Mouse (Mus musculus) stomach, embryonic 15.5 days (tissue): ENCODE measurements at regions not wholly inside any gene's neighbourhood (a gene's known extent, or its start where the extent isn't known, plus 50 kb on each side); places are given as distances from the start of the nearest gene placed in this dataset.

Experiments used
- ATAC-seq: fragments of 200-750 bp; cut with Nextera tagmentation; 2 replicates; pipeline ENCODE4 v1.8.0; 2017; ENCODE audit warnings: low read depth, moderate number of reproducible peaks, moderate TSS enrichment; ENCODE audit not compliant: insufficient read depth, low FRiP score
- H3K27ac ChIP-seq: fragments of 300-500 bp; sonication (generic); 2 replicates; pipeline ENCODE4 v1.5.1; 2015; ENCODE audit warnings: mild to moderate bottlenecking, inconsistent platforms
- H3K27me3 ChIP-seq: fragments of 300-500 bp; sonication (generic); replicated peaks from 2 replicates; pipeline ENCODE4 v1.6.1; 2015; ENCODE audit warnings: inconsistent platforms
- H3K36me3 ChIP-seq: fragments of 300-500 bp; sonication (generic); 2 replicates; pipeline ENCODE4 v1.6.1; 2015; ENCODE audit warnings: inconsistent platforms
- H3K4me1 ChIP-seq: fragments of 300-500 bp; sonication (generic); 2 replicates; pipeline ENCODE4 v1.6.1; 2015; ENCODE audit warnings: inconsistent platforms
- H3K4me2 ChIP-seq: fragments of 300-500 bp; sonication (generic); 2 replicates; pipeline ENCODE4 v1.6.1; 2015; ENCODE audit warnings: mild to moderate bottlenecking, inconsistent platforms
- H3K4me3 ChIP-seq: fragments of 300-500 bp; sonication (generic); replicated peaks from 2 replicates; pipeline ENCODE4 v1.5.1; 2015; ENCODE audit warnings: inconsistent platforms
- H3K9ac ChIP-seq: fragments of 300-500 bp; sonication (generic); 2 replicates; pipeline ENCODE4 v1.6.1; 2015; ENCODE audit warnings: inconsistent platforms
- H3K9me3 ChIP-seq: fragments of 300-500 bp; sonication (generic); 2 replicates; pipeline ENCODE4 v1.6.1; 2016; ENCODE audit warnings: inconsistent platforms
- WGBS: fragments of 180-500 bp; shearing (Covaris S2); methylation state at CpG from one replicate; pipeline ENCODE4 v1.1.7; 2015; 5-methylcytosine and 5-hydroxymethylcytosine counted together

DNA sequence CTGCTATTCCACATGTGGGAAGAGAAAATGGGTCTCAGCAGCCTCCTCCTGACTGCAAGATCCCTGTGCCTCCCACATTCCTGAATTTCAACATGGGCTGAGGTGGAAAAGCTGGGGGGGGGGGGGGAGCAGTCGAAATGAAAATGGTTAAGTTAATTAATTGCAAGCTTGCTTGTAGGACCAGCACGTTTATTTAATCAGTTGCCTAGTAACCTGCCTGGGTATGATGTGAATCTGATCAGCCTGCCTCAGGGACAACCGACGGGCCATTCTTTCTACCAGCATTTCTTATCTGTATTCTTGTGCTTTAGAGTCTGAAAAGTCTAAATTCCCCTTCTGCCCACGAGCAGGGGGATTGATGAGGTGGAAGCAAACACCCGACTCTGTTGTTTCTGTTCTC, 569.9 kb upstream of the Nox3 start:
- no peaks in the 10 kb centered on the region for H3K27me3 ChIP-seq
- no peaks in the 10 kb centered on the region for H3K36me3 ChIP-seq
- H3K4me2 ChIP-seq, result 0 out of 2 replicates have a peak overlapping the region, but pooled peaks have one; percentile 25
- H3K4me1 ChIP-seq, result no peaks in the 10 kb centered on the region
- no peaks in the 10 kb centered on the region for H3K9me3 ChIP-seq
- H3K27ac ChIP-seq, result no peak overlapping the region
- no peak overlapping the region for H3K4me3 ChIP-seq
- 12% methylated on average over 6 of the region's 6 CpGs for WGBS
- no peak overlapping the region for H3K9ac ChIP-seq
- ATAC-seq, result no peak

DNA sequence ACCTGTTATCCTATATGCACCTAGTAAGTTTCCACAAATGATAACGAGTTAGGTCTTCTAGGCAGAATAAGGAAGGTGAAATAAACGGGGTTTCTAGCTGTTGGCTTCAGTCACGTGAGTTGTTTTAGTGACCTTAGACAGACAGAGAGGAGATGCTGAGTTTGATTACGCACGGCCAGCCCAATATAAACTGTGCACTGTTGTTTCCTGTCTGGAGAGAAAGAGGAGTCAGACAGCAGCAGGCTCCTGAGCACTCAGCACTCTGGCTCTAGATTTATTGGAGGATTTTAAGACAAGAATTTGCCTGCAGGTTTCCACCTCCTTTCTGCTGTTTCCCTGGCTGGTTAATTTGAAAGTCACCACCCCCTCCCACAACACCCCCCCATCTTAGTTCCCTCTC, 570.4 kb upstream of the Nox3 start:
- Histone ChIP-seq H3K4me1 (no peaks in the 10 kb centered on the region), H3K36me3 (no peaks in the 10 kb centered on the region), H3K9ac (no peak overlapping the region), H3K9me3 (no peaks in the 10 kb centered on the region), H3K4me2 (0 out of 2 replicates have a peak overlapping the region, but pooled peaks have one; percentile 25), H3K4me3 (no peak overlapping the region), H3K27ac (no peak overlapping the region), H3K27me3 (no peaks in the 10 kb centered on the region)
- ATAC-seq, result no peak
- WGBS, result 6% methylated on average over 5 of the region's 5 CpGs

DNA sequence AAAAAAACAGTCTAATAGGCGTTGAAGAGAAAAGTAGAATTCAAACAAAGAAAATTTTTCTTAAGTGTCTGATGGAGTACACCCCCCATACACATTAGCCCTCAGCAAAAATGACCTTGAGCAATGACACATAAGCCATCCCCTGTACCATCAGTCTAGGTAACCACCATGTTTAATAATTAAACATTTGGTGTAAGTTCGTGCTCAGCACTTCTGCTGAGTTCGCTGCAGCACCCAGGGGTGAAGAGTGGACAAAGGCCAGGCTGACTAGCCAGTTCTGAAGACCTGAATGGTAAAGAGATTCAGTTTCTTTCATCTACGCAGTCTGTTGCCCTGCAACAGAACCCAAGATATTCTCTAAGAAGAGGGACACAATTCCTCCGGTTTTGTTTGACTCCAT, 572.3 kb upstream of the Nox3 start:
- H3K4me3 ChIP-seq, result no peak overlapping the region
- H3K27ac ChIP-seq, result no peak overlapping the region

DNA sequence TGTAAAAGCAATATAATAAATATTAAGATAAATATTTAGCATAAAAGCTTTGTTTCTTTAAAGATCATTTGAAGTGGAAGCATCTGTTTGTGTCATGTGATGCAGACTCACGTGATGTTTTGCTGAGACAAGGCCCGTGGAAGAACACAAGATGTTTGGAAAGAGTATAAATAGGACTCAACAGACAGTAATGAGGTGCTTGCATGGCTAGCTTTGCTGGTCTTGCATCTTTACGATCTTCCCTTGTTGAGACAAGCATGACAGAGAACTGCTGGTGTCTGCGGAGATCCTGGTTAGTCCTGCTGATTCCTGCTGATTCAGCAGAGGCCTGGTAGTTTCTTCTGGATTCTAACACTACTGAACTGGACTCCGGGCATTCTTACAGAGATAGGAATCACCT, 576.4 kb upstream of the Nox3 start:
- 68% methylated on average over 5 of the region's 5 CpGs for WGBS
- no peak for ATAC-seq

More for the DNA sequence above, 572.3 kb upstream of the Nox3 start:
- Histone ChIP-seq H3K4me2 (no peak overlapping the region), H3K9ac (no peak overlapping the region), H3K9me3 (no peaks in the 10 kb centered on the region), H3K4me1 (no peaks in the 10 kb centered on the region), H3K36me3 (no peaks in the 10 kb centered on the region), H3K27me3 (no peaks in the 10 kb centered on the region)
- no peak for ATAC-seq
- 60% methylated on average over 5 of the region's 5 CpGs for WGBS

DNA sequence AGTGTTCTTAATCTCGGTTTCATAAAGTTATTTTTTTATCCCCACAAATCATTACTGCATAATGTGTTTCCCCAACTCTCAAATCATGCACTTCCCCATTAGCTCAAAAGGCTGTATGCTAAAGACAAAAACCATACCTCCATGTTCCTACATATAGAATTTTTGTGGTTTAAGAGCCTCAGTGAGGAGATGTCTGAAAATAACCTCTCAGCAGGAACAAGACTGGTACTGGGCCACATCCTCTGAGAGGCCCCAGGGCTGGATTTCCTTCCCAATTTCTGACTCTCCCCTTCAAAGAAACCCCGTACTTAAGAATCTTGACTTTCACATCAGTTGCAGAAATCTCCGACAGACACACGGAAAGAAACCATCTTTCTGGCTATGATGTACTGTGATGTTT, 580.7 kb upstream of the Nox3 start:
- H3K4me3 ChIP-seq, result no peak overlapping the region
- H3K27me3 ChIP-seq, result no peaks in the 10 kb centered on the region
- no peak overlapping the region for H3K4me2 ChIP-seq
- H3K27ac ChIP-seq, result no peak overlapping the region
- 59% methylated on average over 4 of the region's 4 CpGs for WGBS
- H3K4me1 ChIP-seq, result 0 out of 2 replicates have a peak, but pooled peaks cover 3% of the 10 kb centered on the region
- H3K9me3 ChIP-seq, result no peaks in the 10 kb centered on the region
- ATAC-seq, result no peak
- H3K36me3 ChIP-seq, result no peaks in the 10 kb centered on the region
- H3K9ac ChIP-seq, result no peak overlapping the region

More for the DNA sequence above, 576.4 kb upstream of the Nox3 start:
- H3K27me3 ChIP-seq, result no peaks in the 10 kb centered on the region
- no peaks in the 10 kb centered on the region for H3K9me3 ChIP-seq
- no peaks in the 10 kb centered on the region for H3K36me3 ChIP-seq
- no peak overlapping the region for H3K27ac ChIP-seq
- H3K4me3 ChIP-seq, result no peak overlapping the region
- no peaks in the 10 kb centered on the region for H3K4me1 ChIP-seq
- H3K4me2 ChIP-seq, result no peak overlapping the region
- H3K9ac ChIP-seq, result no peak overlapping the region

DNA sequence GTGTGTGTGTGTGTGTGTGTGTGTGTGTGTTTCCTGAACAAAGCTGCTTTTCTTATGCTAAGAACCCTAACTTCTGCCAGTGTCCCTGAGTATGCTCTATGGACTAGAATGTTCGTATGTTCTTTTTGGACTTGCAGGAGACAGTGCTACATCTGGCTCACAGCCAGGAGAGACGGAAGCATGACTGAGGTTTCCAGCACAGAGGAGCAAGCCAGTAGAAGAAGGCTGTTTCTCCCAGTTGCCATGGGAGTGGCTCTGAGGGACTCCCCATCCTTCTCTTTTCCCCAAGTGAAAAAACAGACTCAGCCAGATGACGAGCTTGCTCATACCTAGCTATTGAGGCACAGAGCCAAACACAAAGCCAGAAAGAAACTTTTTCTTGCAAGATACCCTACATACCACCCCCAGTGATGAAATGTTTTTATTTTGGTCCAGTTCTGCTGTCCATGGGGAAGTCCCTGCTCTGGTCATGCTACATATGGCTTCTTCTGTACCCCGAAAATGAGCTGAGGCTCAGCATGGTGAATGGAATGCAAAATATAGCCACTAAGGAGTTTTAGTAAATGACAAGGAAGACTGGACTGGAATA, 582.3 kb upstream of the Nox3 start:
- H3K36me3 ChIP-seq, result no peaks in the 10 kb centered on the region
- ATAC-seq, result no peak
- no peaks in the 10 kb centered on the region for H3K9me3 ChIP-seq
- WGBS, result 46% methylated on average over 4 of the region's 4 CpGs
- H3K4me3 ChIP-seq, result no peak overlapping the region
- H3K4me1 ChIP-seq, result 0 out of 2 replicates have a peak, but pooled peaks cover 3% of the 10 kb centered on the region
- no peaks in the 10 kb centered on the region for H3K27me3 ChIP-seq
- no peak overlapping the region for H3K27ac ChIP-seq
- H3K9ac ChIP-seq, result no peak overlapping the region
- no peak overlapping the region for H3K4me2 ChIP-seq

DNA sequence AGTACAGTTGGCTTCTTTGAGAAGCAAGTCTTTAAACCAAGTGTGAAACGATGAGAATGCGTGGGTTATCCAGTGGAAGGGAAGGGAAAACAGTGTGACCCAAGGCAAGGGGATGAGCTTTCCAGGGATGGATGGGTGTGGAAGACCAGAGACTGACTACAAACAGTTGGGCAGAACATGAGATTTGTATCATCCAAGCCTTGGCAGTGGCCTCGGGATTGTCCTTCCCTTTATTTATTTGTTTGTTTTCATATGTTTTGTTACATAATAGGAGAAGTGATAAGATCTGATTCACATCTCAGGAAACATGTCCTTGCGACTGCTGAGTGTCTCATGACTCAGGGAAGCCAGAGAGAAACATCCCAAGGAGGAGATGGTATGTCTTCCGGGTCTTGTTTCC, 585.4 kb upstream of the Nox3 start:
- Histone ChIP-seq H3K36me3 (no peaks in the 10 kb centered on the region), H3K4me1 (0 out of 2 replicates have a peak, but pooled peaks cover 3% of the 10 kb centered on the region), H3K9ac (no peak overlapping the region), H3K27me3 (no peaks in the 10 kb centered on the region), H3K4me2 (no peak overlapping the region), H3K27ac (no peak overlapping the region), H3K9me3 (no peaks in the 10 kb centered on the region), H3K4me3 (no peak overlapping the region)
- no peak for ATAC-seq
- WGBS, result 81% methylated on average over 5 of the region's 5 CpGs

DNA sequence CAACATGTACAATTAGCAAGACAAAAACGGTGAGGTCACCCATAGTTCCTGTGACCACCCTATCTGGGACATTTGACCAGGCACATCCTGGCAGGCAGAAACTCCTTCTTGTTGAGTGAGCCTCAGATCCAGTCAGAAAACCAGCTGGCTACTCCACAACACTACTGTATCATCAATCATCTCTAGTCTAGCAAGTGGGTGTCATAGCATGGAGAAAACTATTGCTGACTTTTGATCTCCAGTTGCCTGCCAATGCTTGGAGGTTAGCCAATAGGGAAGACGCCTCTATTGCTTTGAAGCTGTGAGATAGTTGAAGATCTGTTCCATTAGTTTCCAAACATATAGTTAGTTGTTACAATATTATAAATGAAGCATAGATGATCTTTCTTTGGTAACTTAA, 595.4 kb upstream of the Nox3 start:
- no peaks in the 10 kb centered on the region for H3K27me3 ChIP-seq
- 68% methylated on average over 2 of the region's 2 CpGs for WGBS

DNA sequence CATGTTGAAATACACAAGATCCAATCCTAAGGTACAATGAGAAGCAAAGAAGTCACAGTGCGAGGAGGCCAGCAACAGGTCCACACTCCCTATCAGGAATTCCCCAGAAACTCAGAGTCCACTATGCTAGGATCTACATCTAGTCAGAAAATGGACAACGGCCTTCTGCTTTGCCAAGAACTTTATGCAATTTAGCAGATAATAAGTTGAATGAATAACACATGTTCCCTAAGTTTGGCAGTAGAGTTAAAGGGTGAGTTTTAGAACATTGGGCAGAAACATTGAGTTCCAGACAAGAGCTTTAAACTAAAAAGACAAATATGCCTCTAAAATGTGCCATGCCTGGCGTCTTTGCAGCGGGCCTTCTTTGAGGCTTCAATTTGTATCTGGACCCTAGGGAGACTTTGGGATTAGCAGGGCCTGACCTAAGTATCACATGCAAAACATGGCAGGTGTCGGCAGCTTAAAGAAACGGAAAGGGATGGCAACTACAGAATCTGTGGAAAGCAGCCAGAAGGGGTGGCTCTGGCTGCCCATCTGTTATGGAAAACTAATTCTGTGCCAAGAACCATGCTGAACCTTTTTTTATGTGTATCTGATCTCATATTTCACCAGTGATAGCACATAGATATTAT, 600.6 kb upstream of the Nox3 start:
- Histone ChIP-seq H3K27ac (no peak overlapping the region), H3K36me3 (no peaks in the 10 kb centered on the region), H3K9ac (no peak overlapping the region), H3K4me1 (no peaks in the 10 kb centered on the region), H3K4me3 (no peak overlapping the region), H3K9me3 (no peaks in the 10 kb centered on the region), H3K4me2 (no peak overlapping the region), H3K27me3 (no peaks in the 10 kb centered on the region)
- WGBS, result 69% methylated on average over 6 of the region's 6 CpGs
- no peak for ATAC-seq

More for the DNA sequence above, 595.4 kb upstream of the Nox3 start:
- no peak overlapping the region for H3K27ac ChIP-seq
- no peak overlapping the region for H3K4me2 ChIP-seq
- H3K4me1 ChIP-seq, result no peaks in the 10 kb centered on the region
- H3K36me3 ChIP-seq, result no peaks in the 10 kb centered on the region
- no peak overlapping the region for H3K4me3 ChIP-seq
- no peak overlapping the region for H3K9ac ChIP-seq
- ATAC-seq, result no peak
- H3K9me3 ChIP-seq, result no peaks in the 10 kb centered on the region

DNA sequence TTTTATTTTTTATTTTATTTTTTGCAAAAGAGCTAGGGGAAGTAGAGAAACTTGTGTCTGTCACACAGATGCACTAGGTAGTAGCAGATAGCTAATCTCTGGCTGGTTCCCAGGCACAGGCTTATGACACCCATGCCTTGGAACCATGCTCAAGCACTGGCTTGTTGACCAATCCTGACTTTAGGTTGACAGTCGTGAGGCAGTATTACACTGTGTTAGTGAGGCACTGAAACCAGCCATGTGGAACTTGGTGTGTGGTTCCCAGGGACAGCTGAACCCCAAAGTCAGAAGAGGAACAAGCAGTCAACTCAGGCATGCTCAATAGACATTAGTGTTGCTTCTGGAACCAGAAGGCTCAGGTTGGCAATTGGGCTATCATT, 601.1 kb upstream of the Nox3 start:
- H3K27me3 ChIP-seq, result no peaks in the 10 kb centered on the region
- no peaks in the 10 kb centered on the region for H3K4me1 ChIP-seq
- no peaks in the 10 kb centered on the region for H3K9me3 ChIP-seq
- WGBS, result 68% methylated on average over 1 of the region's 1 CpGs
- no peak overlapping the region for H3K4me2 ChIP-seq
- H3K27ac ChIP-seq, result no peak overlapping the region
- ATAC-seq, result no peak
- no peak overlapping the region for H3K4me3 ChIP-seq
- H3K36me3 ChIP-seq, result no peaks in the 10 kb centered on the region
- no peak overlapping the region for H3K9ac ChIP-seq

DNA sequence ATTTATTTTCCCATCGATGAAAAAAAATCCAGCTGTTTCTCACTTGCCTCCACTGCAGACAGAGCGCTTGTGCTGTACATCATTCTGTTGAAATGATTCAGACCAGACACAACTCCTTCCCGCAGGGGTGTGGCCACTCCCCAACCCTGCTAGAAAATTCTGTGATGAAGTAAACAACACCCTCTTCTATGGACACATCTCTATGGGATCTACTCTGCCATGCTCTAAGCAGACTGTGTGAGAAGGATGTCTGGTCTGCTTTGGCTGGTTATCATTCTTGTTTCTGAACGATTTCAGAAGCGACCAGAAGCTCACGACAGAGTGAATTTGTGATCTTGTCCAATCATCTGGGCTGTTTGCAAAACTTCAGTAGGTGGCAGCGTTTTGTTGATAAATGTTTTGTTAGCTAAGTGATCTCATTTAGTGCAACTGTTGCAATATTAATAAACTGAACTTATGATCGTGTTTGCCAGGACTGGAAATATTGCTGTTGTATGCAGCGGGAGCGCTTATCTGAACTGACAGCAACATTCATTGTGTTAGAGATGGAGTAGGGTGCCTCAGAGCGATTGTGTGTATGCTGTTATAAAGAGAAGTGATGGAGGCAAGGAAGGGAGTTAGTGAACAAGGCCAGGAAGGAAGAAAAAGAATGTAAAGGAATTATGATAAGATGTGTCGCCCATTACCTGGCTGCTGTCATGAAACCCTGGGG, 605.2 kb upstream of the Nox3 start:
- 60% methylated on average over 12 of the region's 12 CpGs for WGBS
- H3K27me3 ChIP-seq, result no peaks in the 10 kb centered on the region
- H3K9ac ChIP-seq, result no peak overlapping the region
- no peaks in the 10 kb centered on the region for H3K36me3 ChIP-seq
- no peaks in the 10 kb centered on the region for H3K4me1 ChIP-seq
- H3K4me3 ChIP-seq, result no peak overlapping the region
- H3K4me2 ChIP-seq, result no peak overlapping the region
- no peaks in the 10 kb centered on the region for H3K9me3 ChIP-seq
- ATAC-seq, result no peak
- H3K27ac ChIP-seq, result no peak overlapping the region

DNA sequence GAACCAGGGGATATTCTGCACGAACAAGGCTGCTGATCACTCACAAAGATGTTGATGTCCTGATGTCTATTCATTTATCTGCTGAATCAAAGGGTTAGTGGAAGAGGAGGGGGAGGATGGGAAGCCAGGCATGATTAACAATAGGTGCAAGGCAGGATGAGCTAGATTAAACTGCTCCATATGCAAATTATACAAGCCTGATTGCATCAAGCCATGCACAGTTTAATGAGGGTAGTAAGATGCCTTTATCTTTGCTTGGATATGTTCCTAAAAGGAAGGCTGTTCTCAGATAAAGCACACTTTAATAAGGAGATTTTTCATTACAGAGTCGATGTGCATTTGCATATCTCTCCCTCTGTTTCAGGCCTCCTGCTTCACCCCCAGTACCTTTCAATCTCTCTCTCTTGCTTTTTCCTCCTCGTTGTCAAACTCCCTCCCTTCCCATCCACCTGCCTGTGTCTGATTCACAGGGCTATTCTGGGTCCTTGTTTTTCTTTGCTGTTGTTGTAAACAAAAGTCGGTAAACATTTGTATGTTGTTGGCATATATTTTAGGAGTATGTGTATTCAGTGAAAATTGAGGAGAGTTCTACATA, 615.8 kb upstream of the Nox3 start:
- no peak overlapping the region for H3K4me2 ChIP-seq
- no peak for ATAC-seq
- WGBS, result 56% methylated on average over 4 of the region's 4 CpGs

More for the DNA sequence above, 615.8 kb upstream of the Nox3 start:
- Histone ChIP-seq H3K4me3 (no peak overlapping the region), H3K9ac (no peak overlapping the region), H3K36me3 (no peaks in the 10 kb centered on the region), H3K27ac (no peak overlapping the region), H3K9me3 (no peaks in the 10 kb centered on the region), H3K4me1 (no peaks in the 10 kb centered on the region), H3K27me3 (no peaks in the 10 kb centered on the region)
